Mouse (Mus musculus): ENCODE data around the gene 6820408C15Rik. TPM values are rescaled to one million over a fixed set of nuclear protein-coding genes. Genes with fewer than 3 reads are reported as not detected.
A peak's percentile ranks its signal among the peaks of the same experiment; 100 is the strongest.
"Not testable (repeated sequence)": the region's sequence is repeated elsewhere in the genome, so short reads cannot be mapped to it uniquely, and the experiment has no call there.

6820408C15Rik gene
- total RNA-seq, 2 experiments from 2014 or later: 0.37 to 0.56 TPM

DNA sequence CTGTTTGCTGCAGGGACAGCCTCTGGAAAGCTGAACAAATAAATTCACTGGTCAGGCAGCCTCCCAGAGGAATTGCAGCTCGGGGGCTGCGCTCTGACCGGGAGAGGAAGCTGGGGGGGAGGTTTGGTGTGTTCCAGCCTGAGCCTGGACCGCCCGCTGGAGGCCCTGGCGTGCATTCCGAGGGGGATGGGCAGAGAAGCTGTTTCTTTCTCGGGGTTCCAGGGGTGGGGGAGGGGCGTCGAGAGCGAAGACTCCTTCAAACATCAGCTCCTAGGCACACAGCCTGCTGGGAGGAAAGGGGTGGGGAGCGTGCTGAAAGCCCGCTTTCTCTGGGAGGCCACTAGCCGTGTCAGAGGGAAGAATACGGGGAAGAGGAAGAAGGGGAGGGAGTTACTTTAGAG lies 4.4 kb upstream of the 6820408C15Rik start:
- DNase-seq (ENCODE audit: low spot score in 2 of 2): peak in 1 of 2 experiments; percentile 58

DNA sequence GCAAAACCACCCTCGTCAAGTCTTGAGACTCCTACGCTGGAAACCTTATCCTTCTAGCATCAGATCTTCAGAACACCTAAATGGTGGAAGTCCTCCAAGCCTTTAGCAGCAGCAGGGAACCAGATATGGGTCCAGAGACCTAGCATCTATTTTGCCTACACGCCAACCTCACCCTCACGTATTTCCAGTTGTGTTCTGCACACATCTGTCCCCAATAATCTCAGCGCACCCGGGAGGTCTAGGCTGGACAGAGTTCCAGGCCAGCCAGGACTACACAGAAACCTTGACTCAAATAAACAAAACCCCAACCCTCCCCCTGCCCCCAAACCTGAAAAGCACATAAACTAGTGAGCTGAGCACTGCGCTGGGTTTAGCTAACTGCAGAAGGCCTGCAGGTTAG lies 3.9 kb upstream of the 6820408C15Rik start:
- DNase-seq (ENCODE audit: low spot score in 2 of 2): no peak

DNA sequence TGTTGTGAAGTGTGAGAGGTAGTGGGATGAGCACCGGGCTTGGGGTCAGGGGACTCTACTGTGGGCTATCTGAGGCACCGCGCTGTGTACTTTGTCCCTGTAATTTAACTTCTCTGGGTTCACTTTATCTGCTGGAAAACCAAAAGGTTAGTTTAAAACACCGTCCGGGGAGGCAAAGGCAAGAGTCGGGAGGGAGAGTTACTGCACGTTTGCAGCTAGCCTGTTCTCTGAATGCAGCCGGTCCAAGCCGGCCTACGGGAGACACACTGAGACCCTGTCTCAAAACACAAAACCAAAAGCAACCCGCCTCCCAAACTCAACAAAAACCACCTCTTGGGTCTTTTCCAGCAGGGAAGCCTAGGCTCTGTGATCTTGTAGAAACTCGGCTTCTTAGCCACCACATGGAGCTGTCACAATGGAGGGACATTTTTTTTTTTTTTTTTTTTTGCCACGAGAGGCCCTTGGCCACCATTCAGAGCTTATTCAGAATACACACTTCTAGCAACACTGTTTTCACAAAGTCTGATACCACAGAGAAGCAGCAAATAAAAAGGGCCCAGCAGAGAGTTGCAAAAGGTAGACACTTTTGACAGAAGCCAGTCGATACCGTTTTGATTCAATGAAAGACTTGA lies 2.7 kb upstream of the 6820408C15Rik start:
- DNase-seq (ENCODE audit: low spot score in 2 of 2): no peak

DNA sequence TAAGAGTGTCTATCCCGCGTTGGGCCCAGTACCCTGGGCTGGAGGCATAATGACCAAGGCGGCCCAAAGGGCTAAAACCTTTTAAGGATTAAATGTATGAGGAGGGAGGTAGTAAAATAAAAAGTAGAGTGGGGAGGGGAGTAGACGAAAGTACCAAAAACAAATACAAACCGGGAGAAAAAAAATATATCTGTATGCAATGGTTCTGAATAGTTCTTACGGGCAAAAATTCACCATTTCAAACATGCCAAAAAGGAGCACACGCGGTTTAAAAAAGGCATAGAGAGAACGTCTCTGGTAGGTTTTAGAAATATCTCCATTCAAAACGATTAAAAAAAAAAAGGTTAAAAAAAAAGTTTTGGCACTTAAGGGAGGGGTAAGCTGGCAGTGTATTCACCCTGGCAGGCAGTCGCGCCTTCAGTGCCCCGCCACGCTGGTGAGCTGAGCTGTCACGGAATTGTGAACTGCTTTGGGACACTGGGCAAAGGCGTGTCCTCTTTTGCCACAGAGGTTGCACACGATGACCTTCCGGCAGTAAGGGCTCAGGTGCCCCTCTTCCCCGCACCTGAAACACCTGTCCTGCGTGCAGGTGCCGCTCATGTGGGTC lies 2.1 kb upstream of the 6820408C15Rik start:
- no peak for DNase-seq (ENCODE audit: low spot score in 2 of 2)

DNA sequence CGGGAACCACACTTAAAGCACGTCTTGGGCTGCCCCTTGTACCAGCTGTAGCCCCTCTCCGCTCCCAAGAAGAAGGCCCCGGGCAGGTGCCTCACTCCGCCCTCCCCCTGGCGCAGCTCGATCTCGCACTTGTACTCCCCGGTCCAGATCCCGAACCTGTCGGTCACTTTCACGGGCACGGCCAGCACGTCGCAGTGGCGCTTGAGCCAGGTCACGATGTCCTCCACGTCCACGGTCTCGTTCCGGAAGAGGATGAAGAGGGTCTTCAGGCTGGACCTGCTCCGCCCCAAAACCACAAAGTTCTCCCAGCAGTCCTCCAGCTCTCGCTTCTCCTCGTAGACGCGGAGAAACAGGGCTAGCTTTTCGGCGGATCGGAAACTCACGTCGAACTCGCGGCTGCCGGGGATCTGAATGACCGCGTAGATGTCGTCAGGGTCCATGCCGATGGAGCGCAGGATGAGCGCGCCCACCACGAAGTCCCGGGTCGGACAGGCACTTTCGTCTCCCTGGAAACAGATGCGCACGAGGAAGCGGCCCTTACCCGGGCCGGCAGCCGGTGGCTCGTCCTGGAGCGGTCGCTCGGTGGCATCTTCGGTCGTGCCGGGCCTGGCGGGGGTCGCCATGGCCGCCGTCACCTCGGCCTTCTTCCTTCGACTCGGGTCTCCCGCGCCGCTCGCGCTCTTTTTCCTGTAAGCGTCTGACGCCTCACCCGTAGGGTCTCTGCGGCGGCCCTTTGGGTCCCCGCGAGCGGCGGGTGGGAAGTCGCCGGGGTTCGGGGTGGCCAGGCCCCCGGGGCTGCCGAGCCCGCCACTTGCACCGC lies 1.4 kb upstream of the 6820408C15Rik start:
- no peak for DNase-seq (ENCODE audit: low spot score in 2 of 2)

DNA sequence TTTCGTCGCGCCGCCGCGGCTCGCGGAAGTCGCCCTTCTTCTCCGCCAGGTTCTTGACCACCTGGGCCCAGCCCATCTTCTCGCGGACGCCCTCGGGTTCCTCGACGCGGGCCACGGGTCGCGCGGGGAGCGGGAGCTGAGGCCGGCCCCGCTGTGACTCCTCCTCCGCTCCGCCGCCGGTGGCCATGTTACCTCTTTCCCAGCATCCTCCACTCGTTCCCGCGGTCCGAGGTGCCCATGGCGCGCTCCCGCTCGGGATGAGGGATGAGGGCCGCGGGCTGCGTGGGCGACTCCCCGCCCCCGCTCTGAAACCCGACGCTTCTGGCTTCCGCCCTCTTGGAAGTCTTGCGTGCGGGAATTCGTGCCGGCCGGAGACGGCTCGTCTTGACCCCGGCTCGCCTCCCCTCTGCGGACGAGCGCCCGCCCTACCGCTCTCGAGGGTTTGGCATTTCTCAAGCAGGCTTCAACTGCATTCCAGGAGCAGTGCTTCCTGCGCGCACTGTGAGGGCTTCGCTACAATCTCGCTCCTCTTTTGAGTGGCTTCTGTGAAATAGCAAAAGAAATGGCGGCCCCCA lies 709 bp upstream of the 6820408C15Rik start, which contains the start of gene Zcchc3:
Gene Zcchc3, minus strand, starts transcription at position 437 of the 575 bp plus-strand sequence.
- peak; percentile 66 to 78 for DNase-seq (ENCODE audit: low spot score in 2 of 2)

DNA sequence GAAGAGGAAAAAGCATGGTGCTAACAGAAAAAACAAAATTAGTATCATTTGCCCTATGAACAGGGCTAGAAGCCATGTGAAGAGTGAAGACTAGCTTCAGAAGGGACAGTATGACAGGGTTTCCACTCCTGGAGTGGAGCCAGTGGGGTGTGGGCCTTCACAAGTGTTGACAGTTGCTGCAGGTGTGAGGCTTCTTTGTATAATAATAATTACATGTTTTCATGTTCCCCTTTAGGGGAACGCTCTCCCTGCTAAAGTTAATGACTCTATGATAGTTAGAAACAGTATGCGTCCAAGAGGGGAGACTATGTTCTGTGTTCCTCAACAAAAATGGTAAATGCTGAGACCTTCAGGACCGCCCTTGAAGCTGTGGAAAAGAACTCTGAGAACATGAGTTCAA lies 399 bp downstream of the 6820408C15Rik start:
- no peak for DNase-seq (ENCODE audit: low spot score in 2 of 2)

DNA sequence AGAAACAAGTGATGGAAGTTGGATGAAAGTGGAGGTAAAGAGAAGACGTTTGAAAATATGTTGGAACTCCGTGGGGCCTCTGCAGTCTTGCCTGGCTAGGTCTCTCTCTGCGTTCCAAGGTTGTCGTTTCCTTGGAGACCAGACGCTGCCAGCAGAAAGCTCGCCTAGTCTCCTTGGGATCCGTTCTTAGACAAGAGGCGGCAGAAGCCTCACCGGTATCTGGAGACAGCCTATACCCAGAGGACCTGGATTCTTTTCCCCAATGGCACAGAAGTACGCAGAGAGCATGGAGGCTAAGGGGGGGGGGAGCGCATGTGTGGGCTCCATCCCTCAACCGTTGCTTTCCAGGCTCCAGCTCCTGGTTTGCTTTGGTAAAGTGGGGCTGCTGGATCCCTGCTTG lies 12.1 kb downstream of the 6820408C15Rik start:
- DNase-seq (ENCODE audit: low spot score in 2 of 2): no peak

DNA sequence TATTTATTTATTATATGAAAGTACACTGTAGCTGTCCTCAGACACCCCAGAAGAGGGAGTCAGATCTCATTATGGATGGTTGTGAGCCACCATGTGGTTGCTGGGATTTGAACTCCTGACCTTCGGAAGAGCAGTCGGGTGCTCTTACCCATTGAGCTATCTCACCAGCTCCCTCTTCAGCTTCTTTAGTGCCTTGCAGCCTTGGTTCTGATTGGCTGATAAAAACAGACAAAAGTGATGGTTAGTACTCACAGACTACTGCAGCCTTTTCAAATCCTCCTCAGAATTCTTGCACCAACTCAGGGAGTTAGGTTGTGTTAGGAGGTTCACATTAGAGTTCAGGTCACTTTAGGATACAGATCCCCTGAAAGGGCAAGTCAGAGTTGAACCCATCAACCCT lies 13.1 kb downstream of the 6820408C15Rik start:
- DNase-seq (ENCODE audit: low spot score in 2 of 2): not testable (repeated sequence)

DNA sequence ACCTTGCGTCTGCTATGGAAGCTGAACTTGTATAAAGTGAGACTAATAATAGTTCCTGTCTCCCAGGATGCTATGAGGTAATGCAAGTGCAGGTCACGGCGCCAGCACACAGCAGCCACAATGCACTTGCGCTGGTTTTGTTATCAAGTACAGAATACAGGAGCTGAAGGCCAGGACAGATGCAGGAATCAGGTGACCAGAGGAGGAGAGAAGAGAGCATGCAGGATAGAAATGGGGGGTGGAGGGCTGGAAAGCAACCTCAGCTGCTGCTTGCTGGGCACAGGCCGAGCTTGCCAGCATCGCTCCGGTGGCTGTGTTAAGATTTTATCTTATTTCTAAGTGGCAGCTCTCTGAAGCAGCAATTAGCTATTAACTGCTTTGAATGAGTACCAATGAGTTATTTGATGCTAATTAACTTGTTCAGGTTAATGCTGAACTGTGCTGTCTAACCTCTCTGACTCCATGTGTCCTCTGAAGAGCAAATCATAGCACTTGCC lies 21.1 kb downstream of the 6820408C15Rik start:
- DNase-seq (ENCODE audit: low spot score in 2 of 2): no peak

DNA sequence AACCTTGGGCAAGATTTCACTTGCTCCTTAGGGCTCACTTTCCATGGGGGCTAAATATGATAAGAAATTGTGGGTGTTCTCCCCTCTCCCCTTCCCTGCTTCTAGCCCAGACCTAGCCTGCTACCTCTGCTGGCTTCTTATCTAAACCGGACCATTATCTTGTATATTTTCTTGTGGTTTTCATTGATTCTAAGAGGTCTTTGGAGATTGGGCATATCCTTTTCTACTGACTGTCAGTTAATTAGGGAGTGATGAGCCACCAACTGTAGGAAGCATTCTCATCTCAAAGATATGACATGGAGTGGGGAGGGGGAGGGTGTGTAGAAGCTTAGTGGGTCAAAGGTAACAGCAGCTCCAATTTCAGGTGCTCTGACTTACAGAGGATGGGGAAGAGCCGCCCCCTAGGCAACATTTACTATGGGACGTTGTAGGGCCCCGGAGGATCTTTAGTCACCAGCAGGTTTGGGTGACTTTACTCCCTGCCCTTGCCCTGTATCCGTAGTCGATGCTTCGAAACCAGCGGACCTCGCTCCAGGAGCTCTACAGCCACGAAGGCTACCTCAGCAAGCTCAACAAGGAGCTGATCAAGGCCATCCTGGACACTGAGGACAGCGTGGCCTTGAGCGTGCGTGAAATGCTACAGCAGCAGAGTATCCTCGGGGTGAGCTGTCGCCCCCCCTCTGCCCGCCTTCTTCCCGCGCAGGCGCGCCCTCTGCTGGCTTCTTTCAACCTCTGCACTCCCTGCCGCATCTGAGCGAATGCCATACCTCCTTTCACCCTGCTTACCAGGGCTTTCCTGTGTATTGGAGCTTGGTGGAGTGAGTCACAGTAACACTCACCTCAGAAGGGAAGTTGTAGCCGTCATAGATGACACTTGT lies 21.8 kb downstream of the 6820408C15Rik start:
- DNase-seq (ENCODE audit: low spot score in 2 of 2): peak; percentile 81 to 82

DNA sequence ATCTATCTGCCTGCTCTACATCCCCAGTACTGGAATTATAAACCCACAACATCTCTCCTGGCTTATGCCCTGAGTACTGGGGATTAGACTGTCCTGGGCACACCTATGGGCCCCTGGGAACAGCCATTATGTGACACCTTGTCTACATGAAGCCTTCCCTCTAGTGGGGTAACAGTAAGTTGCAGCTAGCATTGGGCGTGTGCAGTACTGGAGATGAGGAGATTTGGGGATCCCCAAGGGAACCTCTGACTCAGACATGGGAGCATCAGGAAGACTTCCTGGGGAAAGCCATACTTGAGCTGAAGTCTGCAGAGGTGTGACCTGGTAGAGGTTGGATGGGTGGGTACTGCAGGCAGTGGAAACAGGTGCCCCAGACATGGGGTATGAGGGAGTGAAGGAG lies 23.6 kb downstream of the 6820408C15Rik start:
- no peak for DNase-seq (ENCODE audit: low spot score in 2 of 2)

DNA sequence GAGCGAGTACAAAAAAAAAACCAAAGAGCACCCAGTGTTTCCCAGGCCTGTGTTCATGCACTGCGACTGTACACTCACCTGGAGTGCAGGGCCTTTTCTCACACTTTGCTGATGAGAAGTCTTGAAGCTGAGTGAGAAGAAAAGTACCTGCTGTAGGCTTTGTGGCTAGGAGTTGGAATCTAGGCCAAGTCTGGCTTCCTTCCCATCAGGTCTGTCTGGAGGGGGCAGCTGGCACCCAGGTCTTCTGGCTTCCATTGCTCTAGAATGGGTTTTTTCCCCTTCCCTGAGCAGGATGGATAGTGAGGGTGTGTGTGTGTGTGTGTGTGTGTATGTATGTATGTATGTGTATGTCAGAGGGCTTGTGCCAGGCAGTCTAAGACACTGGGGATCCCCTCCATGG lies 24.4 kb downstream of the 6820408C15Rik start:
- DNase-seq (ENCODE audit: low spot score in 2 of 2): no peak

DNA sequence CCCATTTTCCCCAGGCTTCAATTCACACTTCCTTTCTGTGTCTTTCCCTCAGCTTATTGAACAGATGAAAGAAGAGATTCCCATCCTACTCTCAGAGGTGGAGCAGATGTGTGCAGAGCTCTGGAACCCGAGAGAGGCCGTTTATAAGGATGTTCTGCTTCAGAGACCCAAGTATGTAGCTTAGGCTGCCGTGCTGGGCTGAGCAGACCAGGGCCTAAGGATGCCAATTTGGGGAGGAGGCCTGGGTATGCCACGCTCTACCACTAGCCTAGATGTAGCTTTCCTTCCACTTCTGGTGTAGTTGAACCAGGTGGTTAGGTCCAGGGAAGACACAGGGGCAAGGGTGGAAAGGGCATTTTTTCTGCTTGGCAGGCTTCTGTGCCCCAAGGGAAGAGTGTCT lies 26.9 kb downstream of the 6820408C15Rik start:
- no peak for DNase-seq (ENCODE audit: low spot score in 2 of 2)

DNA sequence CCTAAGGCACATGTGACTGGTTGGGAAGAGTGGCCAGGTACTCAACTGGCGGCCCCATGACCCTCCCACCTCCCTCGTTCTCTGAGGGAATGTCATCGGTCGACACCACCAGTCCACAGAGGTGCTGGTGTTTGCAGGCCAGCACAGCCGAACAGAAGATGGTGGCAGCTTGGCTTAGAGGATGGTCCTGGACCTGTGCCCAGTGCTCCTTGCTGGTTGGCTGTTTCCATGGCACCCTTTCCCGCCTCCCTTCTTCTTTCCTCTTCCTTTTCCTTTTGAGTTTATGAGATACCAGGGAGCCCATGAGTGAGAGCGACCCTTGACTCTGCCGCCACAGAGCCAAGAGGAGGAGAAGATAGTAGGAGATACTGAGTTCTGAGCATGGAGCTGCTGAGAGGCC lies 27.9 kb downstream of the 6820408C15Rik start:
- no peak for DNase-seq (ENCODE audit: low spot score in 2 of 2)

DNA sequence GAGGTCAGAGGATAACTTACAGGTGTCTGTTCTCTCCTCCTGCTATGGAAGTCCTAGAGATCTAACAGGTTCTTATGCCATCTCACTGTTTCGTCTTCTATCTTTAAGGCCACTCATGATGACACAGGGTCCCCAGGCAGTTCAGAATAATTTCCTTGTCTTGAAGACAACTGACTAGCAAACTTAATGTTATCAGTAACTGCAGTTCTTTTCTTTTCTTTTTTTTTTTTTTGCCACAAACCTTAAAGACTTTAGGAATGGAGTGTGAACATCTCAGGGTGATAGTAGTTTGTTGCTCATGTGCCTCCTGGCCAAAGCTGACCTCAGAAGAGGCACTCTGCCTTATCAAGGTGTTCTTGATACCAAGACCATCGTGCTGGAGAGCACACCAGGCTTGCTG lies 31.3 kb downstream of the 6820408C15Rik start:
- no peak for DNase-seq (ENCODE audit: low spot score in 2 of 2)

DNA sequence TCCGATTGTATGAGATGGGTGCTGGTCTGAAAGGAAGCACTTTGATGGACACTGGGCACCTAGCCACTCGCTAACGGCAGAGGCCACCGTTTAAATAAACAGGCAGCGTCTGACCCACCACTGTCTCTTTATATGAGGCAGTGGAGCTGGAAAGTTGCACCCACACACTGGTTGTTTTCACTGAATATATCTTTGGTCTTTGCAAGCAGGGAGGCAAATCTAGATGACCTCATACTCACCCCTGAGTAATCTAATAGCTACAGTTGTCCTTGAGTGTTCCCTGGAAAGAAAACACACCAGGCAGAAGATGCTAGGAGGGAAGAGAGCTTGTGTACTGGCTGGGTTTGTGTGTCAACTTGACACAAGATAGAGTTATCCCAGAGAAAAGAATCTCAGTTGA lies 32.1 kb downstream of the 6820408C15Rik start:
- DNase-seq (ENCODE audit: low spot score in 2 of 2): no peak

DNA sequence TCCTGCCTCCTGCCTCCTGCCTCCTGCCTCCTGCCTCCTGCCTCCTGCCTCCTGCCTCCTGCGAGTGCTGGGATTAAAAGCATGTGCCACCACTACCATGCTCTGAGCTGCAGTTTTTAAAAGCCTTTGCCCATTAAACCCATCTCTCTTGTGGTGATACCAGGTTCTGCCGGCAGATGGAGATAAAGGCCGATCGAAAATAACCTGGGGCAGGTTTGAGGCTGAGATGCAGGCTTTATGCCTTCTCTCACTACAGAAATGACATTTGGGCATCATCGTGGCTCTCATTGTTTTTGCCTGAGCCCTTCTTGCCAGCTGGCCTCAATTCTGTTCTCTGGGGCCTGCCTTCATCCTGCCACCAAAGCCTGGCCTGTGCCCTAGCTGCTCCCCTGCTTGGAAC lies 34.9 kb downstream of the 6820408C15Rik start:
- DNase-seq (ENCODE audit: low spot score in 2 of 2): peak in 1 of 2 experiments; percentile 27

DNA sequence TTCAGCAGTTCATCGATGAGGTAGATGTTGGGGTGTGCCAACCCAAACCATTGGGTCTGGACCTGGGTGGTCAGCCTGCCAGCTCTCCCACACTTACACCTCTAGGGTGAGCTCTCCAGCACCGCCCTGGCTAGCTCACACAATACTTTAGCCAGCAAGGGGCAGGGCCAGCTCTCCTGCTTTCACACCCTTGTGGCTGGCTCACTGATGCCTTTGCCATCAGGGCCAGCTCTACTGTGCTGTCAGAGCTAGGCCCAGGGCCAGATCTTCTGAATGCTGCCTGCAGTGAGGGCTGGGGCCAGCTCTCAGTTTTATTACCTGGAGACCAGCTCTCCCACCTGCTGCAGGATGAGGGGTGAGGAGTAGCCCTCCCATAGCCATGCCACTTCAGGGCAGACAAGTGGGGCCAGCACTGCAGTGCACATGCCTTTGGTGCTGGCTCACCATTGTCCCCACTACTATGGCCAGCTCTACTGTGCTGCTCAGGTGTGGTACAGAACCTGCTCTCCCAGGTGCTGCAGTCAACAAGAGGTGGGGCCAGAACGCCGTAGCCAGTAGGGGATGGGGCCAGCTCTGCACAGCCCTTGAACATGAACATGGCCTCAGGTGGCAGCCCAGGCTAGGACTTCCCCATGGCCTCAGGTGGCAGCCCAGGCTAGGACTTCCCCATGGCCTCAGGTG lies 36.9 kb downstream of the 6820408C15Rik start:
- no peak for DNase-seq (ENCODE audit: low spot score in 2 of 2)

DNA sequence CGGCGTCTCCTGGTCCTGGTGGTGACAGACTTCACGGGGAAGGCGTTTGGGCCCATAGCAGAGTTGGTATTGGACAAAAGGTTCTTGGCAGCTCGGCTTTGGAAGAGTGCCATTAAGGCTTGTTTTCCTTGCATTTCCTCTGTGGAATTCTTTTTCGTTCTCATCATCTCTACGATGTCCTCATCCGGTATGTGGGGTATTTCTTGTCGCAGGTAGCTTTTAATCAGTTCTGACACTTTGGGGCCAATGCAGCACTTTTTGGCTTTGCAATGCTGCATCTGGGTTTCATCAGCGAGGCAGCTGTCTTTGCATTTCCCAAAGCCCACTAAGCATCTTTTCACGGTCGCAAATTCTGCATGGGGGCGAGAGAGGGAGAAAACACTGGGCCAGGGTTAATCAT lies 43.9 kb downstream of the 6820408C15Rik start:
- no peak for DNase-seq (ENCODE audit: low spot score in 2 of 2)
